Mouse (Mus musculus) spleen, postnatal 14 days (tissue): ENCODE results near the gene Olfr1461.

ENCODE experiments used
- DNase-seq, 2 experiments: peaks; one replicate each; pipeline ENCODE4 v3.0.0; 2021 to 2022; ENCODE audit warnings: low spot score in 2 of 2

Gene Olfr1461

DNA sequence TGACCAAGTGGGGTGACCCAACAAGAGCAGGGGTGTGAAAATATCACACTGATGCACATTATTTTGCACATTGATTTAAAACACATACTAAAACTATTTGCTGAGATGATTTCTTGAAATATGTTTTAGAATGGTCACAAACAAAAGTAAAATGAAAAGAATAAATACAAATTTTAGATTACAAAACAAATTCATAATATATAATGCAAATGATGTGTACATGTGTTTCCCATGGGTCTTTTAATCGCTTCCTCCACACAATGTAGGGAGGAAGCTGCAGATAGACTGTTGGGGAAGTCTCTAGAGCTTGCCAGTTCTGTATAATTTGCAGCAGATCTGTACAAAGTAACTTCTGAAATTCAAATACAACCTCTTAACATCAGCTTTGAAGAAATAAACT is at the start of gene Olfr1461:
TSS of gene Olfr1461 (plus strand) at position 301 of the 400 bp plus-strand sequence.
- DNase-seq, result no peak

DNA sequence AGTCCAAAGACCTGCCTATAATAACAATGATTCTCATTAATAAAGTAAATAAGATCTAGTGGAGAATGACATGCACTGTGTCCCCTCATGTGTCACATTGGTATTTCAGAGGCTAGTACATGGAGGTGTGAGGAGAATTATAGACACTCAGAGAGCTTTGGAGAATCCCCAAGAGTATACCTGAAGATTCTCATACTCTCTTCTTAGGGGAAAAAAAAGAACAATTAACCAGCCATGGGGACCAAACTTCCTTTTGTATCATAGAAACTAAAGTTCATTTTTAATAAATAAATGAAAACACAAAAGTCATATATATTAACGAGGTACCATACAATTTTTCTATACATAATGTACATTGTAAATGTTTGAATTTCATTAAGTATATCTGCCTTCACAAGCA is 13.4 kb upstream of the Olfr1461 start, which contains the start of gene Olfr1459:
TSS of gene Olfr1459 (minus strand) at position 101 of the 400 bp plus-strand sequence.
- no peak for DNase-seq

DNA sequence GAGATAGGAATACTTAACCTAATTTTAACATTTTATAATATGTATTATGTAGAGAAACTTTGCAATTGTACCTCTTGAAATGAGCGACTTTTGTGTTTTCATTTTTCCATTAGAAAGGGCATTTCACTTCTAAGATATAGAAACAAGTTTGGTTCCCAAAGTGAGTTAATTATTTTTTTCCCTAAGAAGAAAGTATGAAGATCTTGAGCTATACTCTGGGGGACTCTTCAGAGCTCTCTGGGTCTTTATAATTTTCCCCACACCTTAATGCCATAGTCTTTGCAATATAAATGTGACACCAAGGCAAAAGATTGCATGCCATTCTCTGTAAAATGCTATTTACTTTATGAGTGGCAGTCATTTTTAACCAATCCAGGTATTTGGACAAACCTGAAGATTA is 22.6 kb downstream of the Olfr1461 start, which contains the start of gene Olfr1462:
TSS of gene Olfr1462 (plus strand) at position 301 of the 400 bp plus-strand sequence.
- no peak for DNase-seq
